Comparison of ENCODE assay signal across 16 mouse cellular contexts in genomic region chr15:32009818-32010217, GRCm38 (mm10).
DNase-seq lines count a peak whose midpoint lies in the region; ATAC-seq and TF ChIP-seq lines count a peak whose summit lies in the region.
"Had no signal": no experiment of that assay in that cellular context is flagged by ENCODE, and none has a peak within 500 bp of the region (broad histone marks: within the 10 kb centered on the region; RNA-seq: fewer than 3 reads in every experiment).

No protein-coding gene starts in this region.

- no peak for ATAC-seq in kidney, embryonic 15.5 days (replicated peaks; ENCODE audit: low FRiP score)
- ATAC-seq in midbrain, postnatal 0 days (ENCODE audit: low FRiP score): no peak
- ATAC-seq in midbrain, embryonic 14.5 days (ENCODE audit: low FRiP score, low TSS enrichment): no peak
- ATAC-seq: forebrain, embryonic 14.5 days had no signal

- DNase-seq in adrenal gland, postnatal 14 days: peak; percentile 16
- no peak for DNase-seq in adrenal gland, postnatal 4 days (ENCODE audit: low spot score in 2 of 2)
- DNase-seq in kidney, postnatal 4 days: peak; percentile 10 to 19
- DNase-seq in midbrain, postnatal 0 days (ENCODE audit: low spot score): no peak
- no peak for DNase-seq in midbrain, embryonic 14.5 days
- DNase-seq in frontal cortex, postnatal 14 days (ENCODE audit: low spot score in 2 of 2): no peak
- DNase-seq in thymus, adult 18-20 months: no peak
- DNase-seq: adrenal gland, adult 2 months; cerebellum, adult 9-10 months; left cerebral cortex, postnatal 4 days; liver, embryonic 13.5 days; right cerebral cortex, postnatal 14 days had no signal

- no peaks in the 10 kb centered on the region for H3K36me3 ChIP-seq in kidney, embryonic 15.5 days
- no peaks in the 10 kb centered on the region for H3K36me3 ChIP-seq in midbrain, postnatal 0 days (ENCODE audit: insufficient read depth, low read length)
- H3K36me3 ChIP-seq in midbrain, embryonic 14.5 days (ENCODE audit: control insufficient read depth, insufficient read depth, low read length): no peaks in the 10 kb centered on the region
- H3K36me3 ChIP-seq: hindbrain, embryonic 15.5 days; liver, embryonic 13.5 days; neural tube, embryonic 12.5 days had no signal

- no peaks in the 10 kb centered on the region for H3K4me1 ChIP-seq in kidney, embryonic 15.5 days
- H3K4me1 ChIP-seq in midbrain, postnatal 0 days (ENCODE audit: insufficient read depth, low read length): no peaks in the 10 kb centered on the region
- H3K4me1 ChIP-seq in midbrain, embryonic 14.5 days (ENCODE audit: control insufficient read depth, insufficient read depth, low read length): no peaks in the 10 kb centered on the region
- H3K4me1 ChIP-seq: hindbrain, embryonic 15.5 days; liver, embryonic 13.5 days; neural tube, embryonic 12.5 days had no signal

- no peaks in the 10 kb centered on the region; the same call in 1 of the 2 replicates for H3K27me3 ChIP-seq in kidney, embryonic 15.5 days
- H3K27me3 ChIP-seq in midbrain, postnatal 0 days (ENCODE audit: insufficient read depth, low read length): no peaks in the 10 kb centered on the region
- no peaks in the 10 kb centered on the region for H3K27me3 ChIP-seq in midbrain, embryonic 14.5 days (ENCODE audit: control insufficient read depth, insufficient read depth, low read length)
- H3K27me3 ChIP-seq: hindbrain, embryonic 15.5 days; liver, embryonic 13.5 days; neural tube, embryonic 12.5 days had no signal

- H3K4me2 ChIP-seq in kidney, embryonic 15.5 days: no peak overlapping the region
- H3K4me2 ChIP-seq in midbrain, postnatal 0 days (ENCODE audit: low read depth, low read length, poor library complexity, severe bottlenecking): no peak overlapping the region
- no peak overlapping the region for H3K4me2 ChIP-seq in midbrain, embryonic 14.5 days (ENCODE audit: low read length)
- H3K4me2 ChIP-seq: hindbrain, embryonic 15.5 days; liver, embryonic 13.5 days; neural tube, embryonic 12.5 days had no signal

- no peak overlapping the region for H3K9ac ChIP-seq in kidney, embryonic 15.5 days
- no peak overlapping the region for H3K9ac ChIP-seq in midbrain, postnatal 0 days (replicated peaks; ENCODE audit: low read length, poor library complexity, severe bottlenecking)
- H3K9ac ChIP-seq in midbrain, embryonic 14.5 days (replicated peaks; ENCODE audit: low read length): no peak overlapping the region
- H3K9ac ChIP-seq: hindbrain, embryonic 15.5 days; liver, embryonic 13.5 days; neural tube, embryonic 12.5 days had no signal

- 0 out of 2 replicates have a peak, but pooled peaks have one; percentile 16 for TF ChIP-seq CTCF in midbrain, postnatal 0 days (IDR thresholded peaks at IDR 0.05)

- no peaks in the 10 kb centered on the region for H3K9me3 ChIP-seq in kidney, embryonic 15.5 days (replicated peaks)
- H3K9me3 ChIP-seq in midbrain, postnatal 0 days (ENCODE audit: low read length): no peaks in the 10 kb centered on the region
- H3K9me3 ChIP-seq in midbrain, embryonic 14.5 days (ENCODE audit: control insufficient read depth, low read length): no peaks in the 10 kb centered on the region
- H3K9me3 ChIP-seq: hindbrain, embryonic 15.5 days; liver, embryonic 13.5 days; neural tube, embryonic 12.5 days had no signal

- 91% methylated on average over 3 of the region's 3 CpGs for whole genome bisulfite sequencing in kidney, embryonic 15.5 days
- 87% methylated on average over 3 of the region's 3 CpGs for WGBS in midbrain, postnatal 0 days
- WGBS in midbrain, embryonic 14.5 days: 87% methylated on average over 3 of the region's 3 CpGs

- no peak overlapping the region for H3K27ac ChIP-seq in kidney, embryonic 15.5 days
- H3K27ac ChIP-seq in midbrain, postnatal 0 days (ENCODE audit: low read depth, low read length): no peak overlapping the region
- H3K27ac ChIP-seq in midbrain, embryonic 14.5 days (replicated peaks; ENCODE audit: low read depth, low read length): no peak overlapping the region
- H3K27ac ChIP-seq: hindbrain, embryonic 15.5 days; liver, embryonic 13.5 days; neural tube, embryonic 12.5 days had no signal

- no peak overlapping the region for H3K4me3 ChIP-seq in kidney, embryonic 15.5 days (replicated peaks)
- H3K4me3 ChIP-seq in midbrain, postnatal 0 days (ENCODE audit: low read depth, low read length): no peak overlapping the region
- no peak overlapping the region for H3K4me3 ChIP-seq in midbrain, embryonic 14.5 days (replicated peaks; ENCODE audit: low read depth, low read length)
- H3K4me3 ChIP-seq: hindbrain, embryonic 15.5 days; liver, embryonic 13.5 days; neural tube, embryonic 12.5 days had no signal

Comparison
In these comparisons a context has a peak if more than half of its experiments do, and no peak if none do; other contexts are left out.
1. DNase-seq: peak in adrenal gland, postnatal 14 days (single experiment) and kidney, postnatal 4 days (2 of 2); none in adrenal gland, postnatal 4 days (0 of 2), midbrain, postnatal 0 days (single experiment), midbrain, embryonic 14.5 days (single experiment), frontal cortex, postnatal 14 days (0 of 2) and thymus, adult 18-20 months (0 of 2).